Mouse (Mus musculus): ENCODE data around the gene Gm17660.
A peak's percentile ranks its signal among the peaks of the same experiment; 100 is the strongest.

Gm17660 gene

DNA sequence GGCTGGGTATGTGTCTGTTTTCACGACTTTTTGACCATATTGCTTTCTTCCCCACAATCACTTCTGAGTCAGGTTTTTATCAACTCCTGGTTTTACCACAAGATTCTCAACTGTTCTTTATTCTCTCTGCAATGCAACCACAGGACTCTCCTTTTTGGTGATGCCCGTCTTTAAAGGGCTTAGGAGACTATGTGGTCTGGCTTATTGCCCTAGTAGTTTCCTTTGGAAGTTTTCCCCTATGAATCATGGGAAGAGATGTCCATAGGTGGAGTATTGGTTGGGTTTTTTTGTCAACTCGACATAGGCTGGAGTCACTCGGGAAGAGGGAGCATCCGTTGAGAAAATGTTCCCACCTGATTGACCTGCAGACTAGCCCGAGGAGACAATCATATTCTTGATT lies 3.3 kb upstream of the Gm17660 start:
- DNase-seq (ENCODE audit: low spot score): no peak

DNA sequence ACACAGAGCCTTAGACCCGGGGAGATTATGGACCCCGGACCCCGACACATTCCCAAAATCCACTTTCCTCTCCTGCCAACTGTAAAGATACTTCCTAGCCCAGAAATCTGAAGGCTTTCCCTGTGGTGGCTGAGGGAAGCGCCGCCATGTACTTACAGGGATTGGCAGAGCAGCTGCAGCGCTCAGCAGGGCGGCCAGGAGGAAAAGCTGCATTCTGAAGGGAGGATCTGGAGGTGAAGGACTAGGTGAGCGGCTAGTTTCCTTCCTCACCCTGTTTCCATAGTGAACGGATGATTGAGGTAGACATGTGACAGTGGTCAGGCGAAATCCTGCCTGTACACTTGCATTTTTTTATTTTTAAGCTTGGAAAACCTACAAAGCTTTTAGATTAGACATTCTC lies 1.0 kb downstream of the Gm17660 start:
- no peak for DNase-seq (ENCODE audit: low spot score)

DNA sequence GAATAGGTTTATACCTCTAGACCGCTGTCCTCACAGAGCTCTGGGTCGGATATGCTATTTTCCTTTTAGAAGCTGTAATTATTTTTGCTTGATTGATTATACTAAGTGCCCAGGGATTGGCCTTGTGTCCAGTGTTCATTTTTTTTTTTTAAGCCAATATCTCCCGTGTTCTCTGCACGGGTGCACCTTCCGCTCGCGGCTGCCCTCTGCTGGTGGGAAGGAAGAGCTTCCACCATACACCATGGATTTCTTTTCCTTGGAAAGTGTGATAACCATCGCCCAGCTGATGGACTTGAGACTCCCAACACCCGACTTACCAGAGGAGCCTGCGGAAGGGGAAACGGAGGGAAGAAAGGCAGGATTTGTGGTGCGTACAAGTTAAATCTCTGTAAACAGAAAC lies 3.0 kb downstream of the Gm17660 start:
- DNase-seq (ENCODE audit: low spot score): no peak

DNA sequence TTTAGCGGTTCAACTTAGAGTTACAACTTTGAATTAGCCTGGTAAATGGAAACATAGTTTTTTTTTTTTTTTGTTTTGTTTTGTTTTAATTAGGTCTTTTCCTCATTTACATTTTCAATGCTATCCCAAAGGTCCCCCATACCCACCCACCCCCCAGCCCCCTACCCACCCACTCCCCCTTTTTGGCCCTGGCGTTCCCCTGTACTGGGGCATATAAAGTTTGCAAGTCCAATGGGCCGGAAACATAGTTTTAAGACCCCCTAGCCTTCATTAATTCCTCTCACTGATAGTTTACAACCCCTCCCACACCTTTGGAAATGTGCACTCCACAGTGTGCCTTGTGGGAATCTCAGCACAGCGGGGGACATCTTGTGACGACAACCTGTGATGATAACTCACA lies 3.8 kb downstream of the Gm17660 start:
- DNase-seq (ENCODE audit: low spot score): no peak

DNA sequence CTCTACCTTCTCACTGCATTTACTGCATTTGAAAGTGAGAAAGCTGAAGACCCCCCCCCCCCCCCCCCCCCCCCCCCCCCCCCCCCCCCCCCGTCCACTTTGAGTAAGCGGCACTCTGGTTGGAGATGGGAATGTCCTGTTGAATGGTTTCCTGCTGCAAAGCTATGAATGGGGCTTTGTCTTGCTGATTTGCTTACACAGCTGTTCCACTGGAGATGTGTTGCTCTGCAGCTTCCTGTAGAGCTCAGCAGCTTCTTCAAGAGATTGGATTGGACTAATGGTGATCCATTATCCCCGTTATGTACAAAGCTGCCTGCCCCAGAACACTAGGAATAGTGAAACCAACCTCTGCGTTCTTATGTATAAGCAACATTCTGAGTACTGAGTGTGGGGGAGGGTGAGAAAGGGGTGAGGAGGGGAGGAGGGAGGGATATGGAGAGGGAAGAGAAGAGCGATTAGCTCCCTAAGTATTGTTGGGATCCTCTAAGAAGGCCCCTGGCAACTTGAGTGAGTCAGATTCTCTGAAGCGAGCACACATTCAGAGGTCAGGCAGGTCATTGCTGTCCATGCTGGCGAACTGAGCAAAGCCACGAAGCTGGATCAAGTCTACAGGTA lies 5.0 kb downstream of the Gm17660 start:
- DNase-seq (ENCODE audit: low spot score): no peak

DNA sequence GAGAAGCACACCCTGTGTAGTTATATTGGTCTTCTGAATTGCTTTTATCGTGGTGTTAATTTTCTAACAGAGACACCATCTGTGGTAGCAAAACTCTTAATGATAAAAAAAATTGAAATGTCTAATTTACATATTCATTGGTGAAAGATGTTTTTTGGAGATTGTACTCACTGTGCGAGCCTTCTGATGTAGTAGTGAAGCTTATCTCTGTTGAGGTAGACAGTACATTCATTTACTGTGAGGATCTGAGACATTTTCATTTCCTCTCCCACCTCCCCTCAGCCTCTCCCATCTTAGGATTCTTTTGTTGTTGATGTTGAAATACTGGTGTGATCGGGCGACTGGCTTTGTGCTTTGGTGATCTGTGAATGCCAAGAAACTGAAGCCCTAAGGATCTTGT lies 6.4 kb downstream of the Gm17660 start:
- no peak for DNase-seq (ENCODE audit: low spot score)

DNA sequence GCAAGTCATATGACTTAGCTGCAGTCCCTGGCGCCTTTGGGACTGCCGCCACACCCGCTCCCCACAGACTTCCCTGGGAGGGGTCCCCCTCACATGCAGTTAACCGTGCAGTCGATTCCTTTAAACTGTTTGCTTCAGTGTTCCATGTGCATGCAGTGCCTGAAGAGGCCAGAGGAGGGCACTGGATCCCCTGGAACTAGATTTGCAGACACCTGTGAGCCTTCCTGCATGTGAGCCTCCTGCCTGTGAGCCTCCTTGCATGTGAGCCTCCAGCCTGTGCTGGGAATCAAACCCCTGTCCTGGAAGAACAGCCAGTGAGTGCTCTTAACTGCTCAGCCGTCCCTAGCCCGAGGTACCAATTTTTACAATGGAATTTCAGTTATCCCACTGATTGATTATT lies 8.7 kb downstream of the Gm17660 start:
- no peak for DNase-seq (ENCODE audit: low spot score)

DNA sequence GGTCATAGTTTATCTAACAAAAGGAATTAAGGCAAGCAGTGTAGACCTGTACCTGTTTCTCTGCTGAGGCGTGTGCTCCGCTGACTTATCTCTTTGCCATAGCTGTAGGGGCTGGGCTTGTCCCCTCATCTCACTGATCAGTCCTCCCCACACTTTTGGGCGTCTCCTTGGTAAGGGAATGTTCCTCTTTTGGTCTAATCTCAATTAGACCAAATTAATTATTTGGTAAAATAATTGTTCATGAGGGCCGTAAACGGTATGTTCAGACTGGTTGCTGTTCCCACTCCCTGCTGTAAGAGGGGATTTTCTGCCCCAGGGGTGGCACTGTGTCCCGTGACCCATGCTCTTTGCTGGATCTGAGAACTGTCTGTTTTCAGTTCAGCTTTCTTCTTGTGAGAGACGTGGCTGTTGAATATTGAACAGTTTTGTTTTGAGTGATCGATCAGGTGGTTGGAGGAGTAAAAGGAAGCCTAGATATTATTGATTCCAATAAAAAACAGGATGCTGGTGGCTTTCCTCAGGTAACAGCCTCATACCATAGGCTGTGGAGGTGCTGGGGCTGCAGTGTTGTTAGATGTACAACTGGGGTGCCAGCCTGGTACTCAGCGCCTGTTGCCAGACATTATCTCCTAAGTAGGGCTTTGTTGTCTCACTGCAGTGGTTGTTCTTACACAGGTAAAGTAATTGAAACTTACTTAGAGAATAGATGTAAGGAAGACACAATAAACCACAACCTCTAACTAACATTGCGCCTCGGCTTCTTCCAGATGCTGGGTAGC lies 14.4 kb downstream of the Gm17660 start:
- no peak for DNase-seq (ENCODE audit: low spot score)

DNA sequence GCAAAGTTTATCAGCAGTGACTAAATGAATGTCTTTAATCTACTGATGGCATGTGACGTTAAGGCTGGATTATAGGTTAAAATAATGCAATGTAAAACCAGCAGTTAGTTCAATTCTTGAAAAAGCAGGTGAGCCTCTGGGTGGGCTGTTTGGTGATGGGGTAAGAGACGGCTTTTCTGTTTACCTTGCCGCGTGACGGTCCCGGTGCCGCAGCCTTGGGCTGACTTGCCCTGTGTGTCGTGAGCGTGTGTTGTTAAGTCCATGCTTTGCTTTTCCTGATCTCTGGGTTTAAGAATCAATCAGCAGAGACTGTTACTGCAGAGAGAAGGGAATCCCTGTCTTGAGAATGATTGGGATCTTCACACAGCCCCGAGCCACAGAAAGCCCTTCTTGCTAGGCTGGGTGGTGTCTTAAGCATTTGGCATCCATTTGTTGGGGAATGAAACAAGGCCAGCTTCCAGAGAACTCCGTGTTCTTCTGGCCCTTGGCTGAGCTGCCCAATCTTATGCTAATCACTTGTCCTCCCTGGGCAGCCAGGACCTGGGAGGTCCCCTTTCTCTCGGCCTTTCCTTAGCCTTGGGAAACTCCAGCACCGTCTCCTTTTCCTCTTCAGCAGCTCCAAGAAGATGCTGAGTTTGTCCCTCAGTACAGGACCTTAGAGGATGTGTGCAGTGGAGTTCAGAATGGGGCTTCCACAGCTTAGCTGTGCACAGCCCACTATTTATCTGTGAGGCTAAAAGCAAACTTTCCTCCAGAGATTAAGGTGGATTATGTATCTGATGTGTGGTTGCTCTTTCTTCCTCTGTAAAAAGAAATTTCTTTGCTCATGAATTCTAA lies 15.3 kb downstream of the Gm17660 start:
- no peak for DNase-seq (ENCODE audit: low spot score)

DNA sequence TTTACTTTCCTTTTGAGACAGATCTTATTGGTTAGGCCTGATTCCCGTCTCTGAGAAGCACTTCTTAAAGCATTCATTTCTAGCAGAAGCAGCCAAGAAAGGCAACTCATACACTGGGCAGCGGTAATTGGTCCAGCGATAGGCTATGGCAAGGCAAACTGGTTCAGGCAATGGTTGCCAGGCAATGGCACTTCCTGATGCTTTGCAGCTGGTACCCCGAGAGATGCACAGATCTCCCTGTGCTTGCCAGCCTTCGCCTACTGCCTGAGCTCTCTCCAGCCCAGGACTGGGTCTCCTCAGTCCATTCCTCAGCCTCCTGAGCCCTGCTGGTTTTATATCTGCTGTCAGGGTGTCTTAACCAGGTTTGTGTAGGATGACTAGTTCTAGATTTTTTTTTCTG lies 17.0 kb downstream of the Gm17660 start:
- DNase-seq (ENCODE audit: low spot score): no peak

DNA sequence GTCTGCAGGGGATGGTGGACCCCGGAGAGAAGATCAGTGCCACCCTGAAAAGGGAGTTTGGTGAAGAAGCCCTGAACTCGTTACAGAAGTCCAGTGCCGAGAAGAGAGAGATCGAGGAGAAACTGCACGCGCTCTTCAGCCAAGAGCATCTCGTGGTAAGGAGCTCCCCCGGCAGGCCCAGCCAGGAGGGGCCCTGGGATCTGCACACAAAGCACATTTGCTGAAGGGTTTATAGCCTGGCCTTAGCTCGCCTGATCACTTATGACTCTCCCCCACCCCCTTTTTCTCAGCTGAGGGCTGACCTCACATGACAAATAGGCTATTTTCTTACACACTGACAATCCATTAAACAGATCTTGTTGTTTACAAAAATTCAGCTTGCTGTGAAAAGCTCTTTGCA lies 17.8 kb downstream of the Gm17660 start:
- DNase-seq (ENCODE audit: low spot score): no peak

DNA sequence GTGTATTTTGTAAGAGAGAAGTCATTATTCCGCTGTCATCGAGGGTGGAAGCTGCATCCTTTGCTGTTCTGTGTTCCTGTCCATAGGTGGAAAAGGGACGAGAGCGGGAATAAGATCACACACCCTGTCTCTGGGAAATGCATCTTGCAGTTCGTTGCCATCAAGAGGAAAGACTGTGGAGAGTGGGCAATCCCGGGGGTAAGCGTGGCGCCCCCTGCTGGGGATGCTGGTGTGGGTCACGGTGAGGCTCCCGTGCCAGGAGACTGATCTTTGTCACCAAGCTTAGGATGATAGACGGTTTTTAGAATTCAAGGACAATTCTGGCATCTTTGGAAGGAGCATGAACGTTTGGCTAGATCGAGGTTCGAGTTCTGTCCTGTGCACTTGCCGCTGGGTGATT lies 19.4 kb downstream of the Gm17660 start:
- no peak for DNase-seq (ENCODE audit: low spot score)

DNA sequence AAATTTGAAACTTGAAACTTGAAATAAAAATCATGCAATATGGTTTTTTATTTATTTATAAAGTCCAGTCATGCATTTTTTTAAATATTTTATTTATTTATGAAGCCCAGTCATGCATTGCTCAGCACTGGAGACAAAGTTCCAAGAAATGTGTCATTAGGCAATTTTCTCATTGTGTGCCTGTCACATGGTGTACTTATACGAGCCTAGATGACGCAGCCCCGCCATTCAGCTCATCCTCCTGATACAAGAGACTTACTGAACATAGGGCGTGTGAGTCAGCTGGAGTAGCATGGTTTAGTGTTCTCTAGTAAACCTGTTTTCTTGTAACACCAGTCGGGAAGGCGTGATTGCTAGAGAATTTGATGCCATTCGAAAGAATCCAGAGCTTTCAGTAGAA lies 21.1 kb downstream of the Gm17660 start:
- no peak for DNase-seq (ENCODE audit: low spot score)

DNA sequence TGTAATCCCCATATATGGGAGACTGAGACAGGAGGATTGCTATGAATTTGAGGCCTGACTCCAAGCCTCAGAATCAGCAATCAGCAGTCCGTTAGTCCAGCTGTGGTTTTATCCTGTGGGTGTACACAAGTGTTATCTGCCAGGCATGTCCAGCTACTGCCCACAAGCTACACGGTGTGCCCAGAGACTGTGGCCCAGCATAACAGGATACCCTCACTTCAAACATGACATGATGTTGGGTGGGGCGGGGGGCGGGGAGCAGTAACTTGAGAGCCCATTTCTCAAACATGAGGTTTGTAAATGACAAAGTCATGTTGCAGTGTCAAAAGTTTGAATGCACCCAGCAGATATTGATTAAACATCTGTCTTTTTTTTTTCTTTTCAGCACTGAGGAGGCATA lies 21.6 kb downstream of the Gm17660 start:
- DNase-seq (ENCODE audit: low spot score): no peak

DNA sequence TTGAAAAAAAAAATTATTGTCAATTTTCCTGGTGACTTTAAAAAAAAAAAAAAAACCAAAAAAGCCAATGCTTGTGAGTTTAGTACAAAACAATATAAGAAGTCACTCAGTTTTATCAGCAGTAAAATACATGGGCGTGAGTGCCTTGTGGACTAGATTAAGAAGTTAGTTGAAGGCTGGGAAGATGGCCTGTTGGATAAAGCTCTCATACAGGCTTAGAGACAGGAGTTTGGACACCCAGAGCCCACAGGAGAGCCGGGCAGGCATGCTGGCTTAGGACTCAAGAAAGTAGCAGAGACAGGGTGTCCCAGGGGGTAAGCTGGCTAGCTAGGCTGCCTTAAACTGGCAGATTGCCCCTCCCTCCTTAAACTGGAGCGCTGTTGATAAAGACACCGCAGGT lies 22.5 kb downstream of the Gm17660 start:
- DNase-seq (ENCODE audit: low spot score): no peak

DNA sequence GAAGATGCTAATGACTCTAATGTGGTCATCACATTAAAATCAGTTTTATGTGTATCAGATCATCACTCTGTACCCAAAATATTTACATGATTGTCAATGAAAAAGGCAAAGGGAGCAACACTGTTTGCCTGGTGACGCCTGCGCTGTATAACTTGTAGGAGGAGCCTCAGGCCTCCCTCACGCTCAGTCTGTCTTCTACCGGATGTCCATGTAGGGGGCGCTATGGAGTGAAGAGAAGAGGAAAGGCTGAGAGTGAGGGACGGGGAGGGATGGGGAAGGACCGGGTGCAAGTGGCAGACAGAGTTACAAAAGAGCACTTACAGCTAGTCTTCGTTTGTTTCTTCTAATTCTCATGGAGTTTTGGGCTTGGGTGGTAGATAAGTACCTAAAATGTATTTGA lies 24.5 kb downstream of the Gm17660 start:
- DNase-seq (ENCODE audit: low spot score): no peak

DNA sequence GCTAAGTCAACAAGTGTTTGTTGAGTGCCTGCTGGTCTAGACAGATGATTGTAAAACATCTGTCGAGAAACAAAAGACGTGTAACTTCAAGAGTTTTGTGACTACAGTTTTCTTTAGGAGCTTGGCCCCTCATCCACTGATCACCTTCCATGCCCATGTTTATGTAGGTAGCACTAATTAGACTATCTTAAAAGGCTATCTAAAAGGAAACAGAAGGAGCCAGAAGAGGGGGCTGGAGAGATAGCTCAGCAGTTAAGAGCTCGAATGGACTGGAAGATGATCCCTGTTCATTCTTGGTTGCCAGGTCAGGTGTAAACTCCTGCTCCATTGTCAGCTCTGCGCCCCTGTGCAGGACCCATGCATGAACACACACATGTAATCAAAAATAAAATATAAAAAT lies 29.3 kb downstream of the Gm17660 start:
- DNase-seq (ENCODE audit: low spot score): no peak

DNA sequence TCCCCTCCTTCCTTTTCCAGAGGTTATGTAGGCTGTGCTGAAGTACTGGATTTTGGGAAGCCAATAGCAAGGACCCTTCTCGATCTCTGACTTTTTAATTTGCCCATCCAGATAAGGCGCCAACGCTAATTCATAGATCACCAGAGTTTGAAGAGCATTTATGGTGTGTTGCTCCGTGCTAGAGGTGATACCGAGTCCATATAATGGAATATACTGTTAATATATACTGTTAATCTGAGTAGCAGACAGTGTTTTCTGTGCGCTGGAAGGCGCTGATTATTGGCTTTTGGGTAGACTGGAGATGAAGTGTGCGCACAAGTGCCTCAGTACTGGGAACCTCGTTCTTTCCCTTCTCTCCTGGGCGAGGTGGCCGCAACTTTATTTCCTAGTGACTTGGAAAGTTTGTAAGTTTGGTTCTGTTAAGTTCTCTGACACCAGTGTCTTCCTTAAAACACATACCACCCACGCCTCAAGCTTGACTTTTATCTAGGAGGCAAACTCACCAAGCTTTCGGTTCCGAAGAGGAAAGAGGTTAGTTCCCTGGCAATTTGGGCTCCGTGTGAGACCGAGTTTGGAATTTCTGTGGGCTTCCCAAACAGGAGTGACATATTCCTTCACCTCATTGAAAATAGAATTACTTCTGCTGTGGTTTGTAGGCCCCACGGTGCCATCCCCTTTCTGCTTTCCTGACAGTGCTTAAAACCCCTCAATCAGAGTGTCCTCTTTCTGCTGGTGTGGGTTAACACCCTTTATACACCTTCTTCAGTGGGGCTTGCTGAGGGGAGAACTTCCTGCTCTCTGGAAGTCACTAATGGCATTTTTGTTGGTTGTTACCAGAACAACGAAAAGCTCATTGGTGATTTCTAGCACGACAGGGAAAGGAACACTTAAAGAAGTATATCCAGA lies 30.0 kb downstream of the Gm17660 start:
- no peak for DNase-seq (ENCODE audit: low spot score)

DNA sequence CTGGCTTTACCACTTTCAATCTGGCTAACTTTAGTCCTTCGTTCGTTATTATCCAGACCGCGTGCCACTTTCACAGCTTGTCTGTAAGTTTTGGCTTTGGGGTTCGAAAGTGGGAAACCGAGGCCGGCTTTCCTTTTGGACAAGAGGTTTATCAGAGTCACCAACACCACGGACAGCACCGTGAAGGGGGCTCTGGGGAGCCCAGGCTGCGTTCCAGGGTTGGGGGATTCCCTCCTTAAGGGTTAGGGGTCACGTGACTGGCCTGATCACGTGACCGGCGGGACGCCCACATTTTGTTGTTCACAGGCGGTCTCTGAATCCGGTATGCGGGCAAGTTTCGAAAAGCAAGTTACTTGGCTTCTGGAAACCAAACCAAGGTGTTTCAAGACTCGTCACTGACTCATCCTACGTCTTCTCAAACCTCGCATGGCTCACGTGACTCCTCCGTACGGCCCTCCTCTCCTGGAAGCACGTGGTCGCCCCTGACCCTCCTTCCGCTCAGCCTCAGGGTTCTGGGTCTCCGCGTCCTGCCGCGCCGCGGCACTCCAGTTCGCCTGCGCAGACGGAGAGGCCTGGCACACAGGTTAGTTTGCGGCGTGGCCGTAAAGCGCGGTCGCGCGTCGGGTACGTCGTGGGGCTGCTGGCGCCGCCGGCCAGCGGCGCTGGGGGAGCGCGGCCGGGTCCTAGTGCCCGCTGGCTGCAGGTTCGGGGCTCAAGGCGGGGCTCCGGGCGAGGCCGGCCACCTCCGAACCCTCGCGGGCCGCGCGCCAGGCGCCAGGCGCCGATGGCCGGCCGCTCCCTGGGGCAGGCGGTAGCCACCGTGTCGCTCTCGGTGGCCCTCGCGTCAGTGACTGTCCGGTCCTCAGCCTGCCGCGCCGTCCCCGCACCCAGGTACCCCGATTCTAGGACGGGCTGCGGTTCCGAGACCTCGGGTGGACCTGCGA lies 30.9 kb downstream of the Gm17660 start, which contains the start of gene Nudt9:
Nudt9 (plus strand) TSS at position 51 of the 944 bp plus-strand sequence.
- DNase-seq (ENCODE audit: low spot score): peak; percentile 91

DNA sequence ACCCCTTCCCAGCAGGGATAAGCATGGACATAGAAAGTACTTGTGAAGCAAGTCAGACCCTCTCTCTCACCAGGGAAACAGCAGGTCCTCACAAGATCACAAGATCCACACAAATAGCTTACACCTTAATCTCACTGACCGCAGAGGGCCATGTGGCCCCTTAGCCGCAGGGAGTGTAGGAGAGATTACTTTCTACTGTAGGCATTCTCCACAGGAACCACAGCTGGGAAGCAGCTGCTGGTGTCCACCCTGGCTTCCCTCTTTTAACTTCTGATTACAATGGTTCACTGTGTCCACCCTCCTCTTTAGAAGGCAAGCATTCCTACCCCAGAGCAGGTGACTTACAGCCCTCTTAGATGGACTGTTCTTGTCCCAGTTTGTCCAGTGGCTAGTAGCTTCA lies 33.7 kb downstream of the Gm17660 start:
- DNase-seq (ENCODE audit: low spot score): no peak

DNA sequence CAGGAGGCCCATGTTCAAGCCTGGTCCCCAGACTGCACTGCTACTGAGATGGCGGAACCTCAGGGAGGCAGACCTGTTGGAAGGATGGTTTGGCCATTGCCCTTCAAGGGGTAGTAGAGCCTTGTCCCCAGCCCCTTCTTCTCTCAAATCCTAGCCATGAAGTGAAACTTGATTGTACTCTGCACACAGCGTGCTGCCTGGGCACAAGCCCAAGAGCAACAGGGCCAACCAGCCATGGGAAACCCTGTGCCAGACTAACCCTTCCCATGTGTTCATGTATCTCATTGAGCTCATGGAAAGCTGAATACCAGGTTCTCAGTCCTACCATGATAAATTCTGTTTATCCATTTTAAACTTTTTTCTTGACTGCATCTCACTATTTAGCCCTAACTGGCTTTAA lies 34.5 kb downstream of the Gm17660 start:
- no peak for DNase-seq (ENCODE audit: low spot score)
